In the genomic region with DNA sequence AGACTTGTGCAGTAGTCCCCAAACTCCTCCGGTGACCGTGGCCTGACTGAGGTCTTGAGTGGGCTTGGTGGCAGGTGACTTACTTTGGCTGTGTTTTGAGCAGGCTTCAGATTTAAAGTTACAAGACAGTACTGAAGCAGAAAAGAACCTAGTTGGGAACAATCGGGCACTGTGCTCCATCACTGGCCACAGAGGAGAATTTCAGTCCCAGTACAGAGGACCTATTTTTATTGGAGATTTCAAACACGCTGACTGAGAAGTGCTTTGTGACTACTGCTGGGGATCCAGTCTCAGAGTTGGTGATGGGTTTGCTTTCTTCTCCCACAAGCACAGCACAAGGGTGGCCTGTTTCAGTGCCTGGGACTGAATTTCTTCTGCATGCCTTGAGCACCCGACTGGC, we compare ENCODE assay signal across 8 mouse cellular contexts. TPM values are rescaled to one million over a fixed set of nuclear protein-coding genes. Genes with fewer than 3 reads are reported as not detected.
DNase-seq lines count a peak whose midpoint lies in the region; ATAC-seq lines count a peak whose summit lies in the region.

No protein-coding gene starts in this region.

- H3K36me3 ChIP-seq in hindbrain, embryonic 11.5 days (ENCODE audit: control insufficient read depth, insufficient read depth, low read length), result no peaks in the 10 kb centered on the region
- no peaks in the 10 kb centered on the region for H3K36me3 ChIP-seq in midbrain, embryonic 12.5 days

- H3K27me3 ChIP-seq in hindbrain, embryonic 11.5 days (ENCODE audit: control insufficient read depth, insufficient read depth, low read length), result no peaks in the 10 kb centered on the region
- H3K27me3 ChIP-seq in midbrain, embryonic 12.5 days, result no peaks in the 10 kb centered on the region; the same call in 1 of the 2 replicates

- H3K9ac ChIP-seq in hindbrain, embryonic 11.5 days (ENCODE audit: low read depth, low read length), result no peak overlapping the region
- H3K9ac ChIP-seq in midbrain, embryonic 12.5 days (replicated peaks), result peak overlapping the region; percentile 68; the same call in 1 of the 2 replicates

- 55% methylated on average over 5 of the region's 5 CpGs for WGBS in hindbrain, embryonic 11.5 days
- WGBS in midbrain, embryonic 12.5 days, result 46% methylated on average over 5 of the region's 5 CpGs

- no peak overlapping the region for H3K27ac ChIP-seq in hindbrain, embryonic 11.5 days (ENCODE audit: low read depth, low read length)
- H3K27ac ChIP-seq in midbrain, embryonic 12.5 days (replicated peaks), result no peak overlapping the region

- DNase-seq in cerebellum, adult 11-12 months, result peak; percentile 4
- DNase-seq in cerebellum, adult 8-10 months, result no peak
- DNase-seq in cerebellum, adult 9-10 months, result peak; percentile 15
- DNase-seq in hindbrain, embryonic 11.5 days (ENCODE audit: low spot score), result no peak
- DNase-seq in spleen, postnatal 14 days (ENCODE audit: low spot score in 2 of 2), result no peak
- DNase-seq in adrenal gland, adult (ENCODE audit: inconsistent age in 2 of 2, low spot score in 1 of 2), result no peak
- DNase-seq in thymus, postnatal 10 days (ENCODE audit: low spot score in 2 of 2), result no peak

- H3K9me3 ChIP-seq in hindbrain, embryonic 11.5 days (ENCODE audit: control insufficient read depth, low read length), result no peaks in the 10 kb centered on the region
- no peaks in the 10 kb centered on the region for H3K9me3 ChIP-seq in midbrain, embryonic 12.5 days

- 0 out of 2 replicates have a peak overlapping the region, but pooled peaks have one; percentile 1 for H3K4me2 ChIP-seq in hindbrain, embryonic 11.5 days (replicated peaks; ENCODE audit: low read depth, low read length)
- H3K4me2 ChIP-seq in midbrain, embryonic 12.5 days (replicated peaks), result peak overlapping the region; percentile 73

- H3K4me1 ChIP-seq in hindbrain, embryonic 11.5 days (replicated peaks; ENCODE audit: control insufficient read depth, insufficient read depth, low read length), result no peaks in the 10 kb centered on the region
- H3K4me1 ChIP-seq in midbrain, embryonic 12.5 days, result peaks cover 11% of the 10 kb centered on the region; the same call in 1 of the 2 replicates

- ATAC-seq in hindbrain, embryonic 11.5 days (ENCODE audit: low FRiP score), result peak; percentile 8; the same call in 1 of the 2 replicates
- peak; percentile 29; the same call in 1 of the 2 replicates for ATAC-seq in midbrain, embryonic 12.5 days (ENCODE audit: low FRiP score, low read depth)

- H3K4me3 ChIP-seq in hindbrain, embryonic 11.5 days (ENCODE audit: low read depth, low read length), result peak overlapping the region; percentile 47
- peak overlapping the region; percentile 61 for H3K4me3 ChIP-seq in midbrain, embryonic 12.5 days

RNA-seq across cellular contexts. Expression of a gene that starts 1.1 kb away (rescaled TPM):
- 2.3 and 3.5 TPM in 2 replicates for polyA plus RNA-seq in hindbrain, embryonic 11.5 days (2014; fragmentation: Nextera tagmentation; extraction: Ambion mirVana)
- polyA plus RNA-seq in midbrain, embryonic 12.5 days (2016; fragmentation: Nextera tagmentation; extraction: Ambion mirVana), result 8.9 and 10.1 TPM in 2 replicates

Comparison
In these comparisons a context has a peak if more than half of its experiments do, and no peak if none do; other contexts are left out.
1. DNase-seq: peak in cerebellum, adult 11-12 months (single experiment) and cerebellum, adult 9-10 months (single experiment); none in cerebellum, adult 8-10 months (single experiment), hindbrain, embryonic 11.5 days (single experiment), spleen, postnatal 14 days (0 of 2), adrenal gland, adult (0 of 2) and thymus, postnatal 10 days (0 of 2).